Comparison of ENCODE assay signal across 18 mouse cellular contexts in genomic region chr4:100357881-100358589, GRCm38 (mm10).
DNase-seq lines count a peak whose midpoint lies in the region; ATAC-seq and TF ChIP-seq lines count a peak whose summit lies in the region.
"Had no signal": no experiment of that assay in that cellular context is flagged by ENCODE, and none has a peak within 500 bp of the region (broad histone marks: within the 10 kb centered on the region; RNA-seq: fewer than 3 reads in every experiment).

No protein-coding gene starts in this region.

- no peaks in the 10 kb centered on the region for H3K36me3 ChIP-seq in forebrain, embryonic 11.5 days (ENCODE audit: control insufficient read depth, insufficient read depth, low read length)
- no peaks in the 10 kb centered on the region for H3K36me3 ChIP-seq in forebrain, embryonic 12.5 days (replicated peaks)
- H3K36me3 ChIP-seq in hindbrain, postnatal 0 days (ENCODE audit: insufficient read depth, low read length), result no peaks in the 10 kb centered on the region
- H3K36me3 ChIP-seq in hindbrain, embryonic 10.5 days, result no peaks in the 10 kb centered on the region
- H3K36me3 ChIP-seq: hindbrain, embryonic 13.5 days; limb, embryonic 10.5 days; liver, embryonic 12.5 days; stomach, embryonic 15.5 days had no signal

- TF ChIP-seq CTCF in hindbrain, postnatal 0 days (IDR thresholded peaks at IDR 0.05; ENCODE audit: low read depth), result peak; percentile 49

- H3K9me3 ChIP-seq in forebrain, embryonic 11.5 days (ENCODE audit: control insufficient read depth, low read length), result no peaks in the 10 kb centered on the region
- no peaks in the 10 kb centered on the region for H3K9me3 ChIP-seq in forebrain, embryonic 12.5 days
- H3K9me3 ChIP-seq in hindbrain, postnatal 0 days (ENCODE audit: low read length), result no peaks in the 10 kb centered on the region
- H3K9me3 ChIP-seq in hindbrain, embryonic 10.5 days, result no peaks in the 10 kb centered on the region
- H3K9me3 ChIP-seq: hindbrain, embryonic 13.5 days; limb, embryonic 10.5 days; liver, embryonic 12.5 days; stomach, embryonic 15.5 days had no signal

- peak; percentile 43 for DNase-seq in forebrain, embryonic 11.5 days (ENCODE audit: low spot score)
- no peak for DNase-seq in hindbrain, postnatal 0 days (ENCODE audit: low spot score)
- DNase-seq in hindbrain, embryonic 10.5 days (ENCODE audit: low spot score), result no peak
- DNase-seq in NIH3T3 (ENCODE audit: low read depth), result peak; percentile 16
- DNase-seq in lung, postnatal 10 days, result peak; percentile 82
- no peak for DNase-seq in urinary bladder, adult 2 months (ENCODE audit: low spot score)
- no peak for DNase-seq in kidney, adult 11 months
- DNase-seq: cerebellum, postnatal 14 days; kidney, postnatal 25 days; thymus, postnatal 25 days had no signal

- no peak overlapping the region for H3K27ac ChIP-seq in forebrain, embryonic 11.5 days (ENCODE audit: low read depth, low read length)
- no peak overlapping the region for H3K27ac ChIP-seq in forebrain, embryonic 12.5 days
- H3K27ac ChIP-seq in hindbrain, postnatal 0 days, result no peak overlapping the region
- no peak overlapping the region for H3K27ac ChIP-seq in hindbrain, embryonic 10.5 days
- H3K27ac ChIP-seq: hindbrain, embryonic 13.5 days; limb, embryonic 10.5 days; liver, embryonic 12.5 days; stomach, embryonic 15.5 days had no signal

- no peak overlapping the region for H3K9ac ChIP-seq in forebrain, embryonic 11.5 days (ENCODE audit: low read length)
- H3K9ac ChIP-seq in forebrain, embryonic 12.5 days, result no peak overlapping the region
- H3K9ac ChIP-seq in hindbrain, postnatal 0 days (replicated peaks; ENCODE audit: low read length), result no peak overlapping the region
- H3K9ac ChIP-seq: hindbrain, embryonic 13.5 days; liver, embryonic 12.5 days; stomach, embryonic 15.5 days had no signal

- 85% methylated on average over 4 of the region's 4 CpGs for WGBS in forebrain, embryonic 11.5 days
- 85% methylated on average over 4 of the region's 4 CpGs for WGBS in forebrain, embryonic 12.5 days
- 70% methylated on average over 4 of the region's 4 CpGs for WGBS in hindbrain, postnatal 0 days
- 85% methylated on average over 4 of the region's 4 CpGs for WGBS in hindbrain, embryonic 10.5 days

- H3K27me3 ChIP-seq in forebrain, embryonic 11.5 days (ENCODE audit: control insufficient read depth, insufficient read depth, low read length), result no peaks in the 10 kb centered on the region
- no peaks in the 10 kb centered on the region for H3K27me3 ChIP-seq in forebrain, embryonic 12.5 days
- H3K27me3 ChIP-seq in hindbrain, postnatal 0 days (ENCODE audit: insufficient read depth, low read length), result no peaks in the 10 kb centered on the region
- H3K27me3 ChIP-seq in hindbrain, embryonic 10.5 days (ENCODE audit: insufficient read depth, poor library complexity, severe bottlenecking), result no peaks in the 10 kb centered on the region
- H3K27me3 ChIP-seq: hindbrain, embryonic 13.5 days; liver, embryonic 12.5 days; megakaryocyte, embryonic 14.5 days; stomach, embryonic 15.5 days had no signal

- H3K4me2 ChIP-seq in forebrain, embryonic 11.5 days (ENCODE audit: low read depth, low read length, severe bottlenecking), result no peak overlapping the region
- H3K4me2 ChIP-seq in forebrain, embryonic 12.5 days, result no peak overlapping the region
- no peak overlapping the region for H3K4me2 ChIP-seq in hindbrain, postnatal 0 days (ENCODE audit: low read depth, low read length)
- H3K4me2 ChIP-seq: hindbrain, embryonic 13.5 days; liver, embryonic 12.5 days; stomach, embryonic 15.5 days had no signal

- H3K4me1 ChIP-seq in forebrain, embryonic 11.5 days (replicated peaks; ENCODE audit: control insufficient read depth, insufficient read depth, low read length), result no peaks in the 10 kb centered on the region
- no peaks in the 10 kb centered on the region for H3K4me1 ChIP-seq in forebrain, embryonic 12.5 days
- no peaks in the 10 kb centered on the region for H3K4me1 ChIP-seq in hindbrain, postnatal 0 days (ENCODE audit: insufficient read depth, low read length)
- H3K4me1 ChIP-seq in hindbrain, embryonic 10.5 days (replicated peaks), result peaks cover 13% of the 10 kb centered on the region
- H3K4me1 ChIP-seq: liver, embryonic 12.5 days; megakaryocyte, embryonic 14.5 days; stomach, embryonic 15.5 days had no signal

- ATAC-seq in forebrain, embryonic 11.5 days (replicated peaks; ENCODE audit: low FRiP score), result no peak
- no peak for ATAC-seq in forebrain, embryonic 12.5 days (ENCODE audit: low FRiP score)
- no peak for ATAC-seq in hindbrain, postnatal 0 days
- ATAC-seq: activated CD4-positive, CD25-positive, alpha-beta regulatory T cell, adult 4 months; intestine, embryonic 16.5 days; liver, embryonic 12.5 days had no signal

- H3K4me3 ChIP-seq in forebrain, embryonic 11.5 days (ENCODE audit: low read depth, low read length), result no peak overlapping the region
- H3K4me3 ChIP-seq in forebrain, embryonic 12.5 days (replicated peaks), result no peak overlapping the region
- no peak overlapping the region for H3K4me3 ChIP-seq in hindbrain, postnatal 0 days (ENCODE audit: low read length)
- H3K4me3 ChIP-seq in hindbrain, embryonic 10.5 days, result no peak overlapping the region
- H3K4me3 ChIP-seq: hindbrain, embryonic 13.5 days; limb, embryonic 10.5 days; liver, embryonic 12.5 days; megakaryocyte, embryonic 14.5 days; stomach, embryonic 15.5 days had no signal

Comparison
In these comparisons a context has a peak if more than half of its experiments do, and no peak if none do; other contexts are left out.
1. DNase-seq: peak in forebrain, embryonic 11.5 days (single experiment), NIH3T3 (single experiment) and lung, postnatal 10 days (single experiment); none in hindbrain, postnatal 0 days (single experiment), hindbrain, embryonic 10.5 days (single experiment), urinary bladder, adult 2 months (single experiment) and kidney, adult 11 months (single experiment).